Mouse (Mus musculus): Measurements from ENCODE around the gene Cfb.

- no peak for TF ChIP-seq CTCF (IDR thresholded peaks at IDR 0.05; ENCODE audit: control insufficient read depth, insufficient read depth, insufficient replicate concordance, low read depth, low read length)
- TF ChIP-seq POLR2A (IDR thresholded peaks at IDR 0.05; ENCODE audit: control insufficient read depth, low read depth, low read length), result no peak
These were observed 37.5 kb upstream of the Cfb start for GRCm38 (mm10) chr17:34899890-34900243.

Data from testis, adult 2 months (tissue).